Mouse (Mus musculus) erythroblast, embryonic 14.5 days (primary cell): ENCODE results near the gene Foxp1.

Source experiments
- GATA1 ChIP-seq: IDR thresholded peaks from 2 replicates; pipeline ENCODE4 v1.6.1; 2012; ENCODE audit warnings: low read length, inconsistent platforms, mixed read lengths
- TAL1 ChIP-seq: IDR thresholded peaks from 3 replicates; pipeline ENCODE4 v1.6.1; 2012; ENCODE audit warnings: low read length, inconsistent platforms, mixed read lengths

DNA sequence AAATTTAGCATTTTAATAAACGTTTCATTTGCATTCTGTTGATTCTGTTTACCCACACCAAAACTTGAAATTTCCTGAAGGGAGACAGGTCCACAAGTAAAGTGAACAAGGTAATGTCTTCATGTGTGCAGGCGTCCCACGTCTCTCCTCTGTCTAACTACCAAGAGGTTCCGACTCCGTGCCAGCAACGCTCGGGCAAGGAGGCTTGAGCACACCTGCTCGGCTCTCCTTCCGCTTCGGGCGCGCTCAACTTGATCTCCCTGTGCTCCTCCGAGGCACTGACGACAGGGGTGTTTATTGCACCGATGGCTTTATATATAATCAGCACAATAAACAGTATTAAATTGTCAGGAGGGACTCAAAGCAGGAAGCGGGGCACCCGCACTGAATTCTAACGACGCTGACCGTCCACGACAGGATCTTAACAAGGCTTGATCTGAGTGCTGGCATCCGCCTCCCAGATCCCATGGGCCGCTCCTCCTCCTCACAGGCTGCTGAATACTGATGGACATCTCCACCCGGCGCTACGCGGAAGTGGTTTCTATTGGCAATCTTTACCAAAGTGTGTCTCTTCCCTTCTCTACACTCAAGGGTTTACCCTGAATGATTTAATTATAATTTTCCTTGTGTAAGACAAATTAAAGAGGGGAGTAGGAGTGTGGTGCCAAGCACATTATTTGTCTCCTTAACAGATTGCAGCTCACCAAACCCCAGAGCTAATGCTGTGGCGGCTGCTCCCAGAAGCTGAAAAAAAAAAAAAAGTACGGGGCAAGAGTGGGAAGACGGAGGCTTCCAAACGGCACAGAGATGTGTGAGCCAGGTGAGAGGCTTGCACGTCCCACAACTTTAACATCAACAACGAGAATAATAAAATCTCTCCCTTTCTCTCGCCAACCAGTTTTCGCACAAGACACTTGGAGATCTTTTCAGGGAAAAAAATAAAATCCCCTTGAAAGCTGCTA is 523.3 kb downstream of the Foxp1 start:
- no peak for TF ChIP-seq GATA1
- no peak for TF ChIP-seq TAL1
